9 mouse cellular contexts compared by ENCODE assay signal in the genomic region with DNA sequence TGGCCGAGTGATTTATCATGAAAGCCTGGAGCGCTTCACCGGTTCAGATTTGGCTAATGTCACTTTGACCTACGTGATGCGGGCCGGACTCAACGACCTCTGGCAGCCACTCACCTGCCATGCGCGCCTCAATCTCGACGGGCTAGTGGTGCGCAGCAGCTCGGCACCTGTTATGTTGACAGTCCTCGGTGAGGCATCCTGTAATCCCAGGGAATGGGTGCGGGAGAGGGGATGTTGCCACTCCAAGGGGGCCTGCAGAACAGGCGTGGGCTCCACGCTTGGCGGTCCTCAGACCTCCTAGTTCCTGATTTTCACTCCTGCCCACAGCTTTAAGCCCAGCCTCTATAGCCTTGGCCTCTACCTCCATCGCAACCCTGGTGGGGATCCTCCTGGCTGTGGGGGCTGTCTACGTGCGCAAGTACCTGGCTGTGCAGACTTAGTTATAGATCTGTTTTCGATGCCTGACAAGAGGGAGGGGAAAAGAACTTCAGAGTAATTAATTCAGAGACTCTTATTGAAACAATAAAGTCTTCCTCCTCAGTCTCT. TPM values are rescaled to one million over a fixed set of nuclear protein-coding genes. Genes with fewer than 3 reads are reported as not detected.
DNase-seq lines count a peak whose midpoint lies in the region; ATAC-seq and TF ChIP-seq lines count a peak whose summit lies in the region.
"Had no signal": no experiment of that assay in that cellular context is flagged by ENCODE, and none has a peak within 500 bp of the region (broad histone marks: within the 10 kb centered on the region; RNA-seq: fewer than 3 reads in every experiment).

No protein-coding gene starts in this region.

- peaks cover 50% of the 10 kb centered on the region for H3K4me1 ChIP-seq in forebrain, embryonic 15.5 days
- peaks cover 30 to 32% of the 10 kb centered on the region in 2 experiments for H3K4me1 ChIP-seq in liver, embryonic 14.5 days (replicated peaks; ENCODE audit: control insufficient read depth in 2 of 2, insufficient read depth in 2 of 2, low read length in 1 of 2)

- H3K4me3 ChIP-seq in gastrocnemius, adult 2 months: peak overlapping the region; percentile 83
- H3K4me3 ChIP-seq in forebrain, embryonic 15.5 days: no peak overlapping the region
- H3K4me3 ChIP-seq in liver, embryonic 14.5 days (ENCODE audit: insufficient read depth in 1 of 2, low read depth in 2 of 2, low read length in 2 of 2): peak overlapping the region; percentile 67 to 87

- TF ChIP-seq CTCF in gastrocnemius, adult 2 months (IDR thresholded peaks at IDR 0.05): no peak
- TF ChIP-seq CTCF in liver, embryonic 14.5 days (IDR thresholded peaks at IDR 0.05; ENCODE audit: low read depth): no peak

- H3K36me3 ChIP-seq in forebrain, embryonic 15.5 days: no peaks in the 10 kb centered on the region
- H3K36me3 ChIP-seq in liver, embryonic 14.5 days (replicated peaks; ENCODE audit: control insufficient read depth, insufficient read depth, low read depth): no peaks in the 10 kb centered on the region

- H3K27me3 ChIP-seq in forebrain, embryonic 15.5 days: peaks cover 67% of the 10 kb centered on the region
- peaks cover 32% of the 10 kb centered on the region for H3K27me3 ChIP-seq in liver, embryonic 14.5 days (ENCODE audit: control insufficient read depth, insufficient read depth, low read length)

- intact Hi-C loops in gastrocnemius, adult 2 months (cut with DNase I): loop anchor here (2.0 to 5.0 kb wide), 2 partner anchors 102 to 129 kb away; a partner anchor contains a TSS

- ATAC-seq in forebrain, embryonic 15.5 days (replicated peaks): no peak
- ATAC-seq in liver, embryonic 14.5 days (ENCODE audit: insufficient read depth): peak; percentile 6; the same call in 1 of the 2 replicates

- 0 out of 2 replicates have a peak overlapping the region, but pooled peaks have one; percentile 96 for H3K4me2 ChIP-seq in forebrain, embryonic 15.5 days (replicated peaks)
- peak overlapping the region; percentile 100 for H3K4me2 ChIP-seq in liver, embryonic 14.5 days (ENCODE audit: low read depth)

- DNase-seq in gastrocnemius, adult 2 months: peak; percentile 30
- DNase-seq in gastrocnemius, adult 8-10 months (ENCODE audit: low spot score in 2 of 2): no peak
- peak; percentile 30 to 39 for DNase-seq in B cell, adult 2 months
- DNase-seq in liver, embryonic 14.5 days (ENCODE audit: low read depth in 3 of 3, low spot score in 3 of 3): no peak
- DNase-seq in adipocyte (ENCODE audit: low spot score): no peak
- DNase-seq in c-Kit-positive CD71-positive TER-119-positive erythroid progenitor cells, embryonic 14.5 days (ENCODE audit: low spot score): no peak
- DNase-seq in adrenal gland, postnatal 10 days: no peak

- no peaks in the 10 kb centered on the region for H3K9me3 ChIP-seq in forebrain, embryonic 15.5 days
- no peaks in the 10 kb centered on the region for H3K9me3 ChIP-seq in liver, embryonic 14.5 days (ENCODE audit: control insufficient read depth, low read length)

- WGBS in forebrain, embryonic 15.5 days: 17% methylated on average over 22 of the region's 22 CpGs
- 9% methylated on average over 22 of the region's 22 CpGs for whole genome bisulfite sequencing in liver, embryonic 14.5 days (ENCODE audit: insufficient replicate concordance)

- peak overlapping the region; percentile 84 for H3K27ac ChIP-seq in gastrocnemius, adult 2 months
- no peak overlapping the region for H3K27ac ChIP-seq in forebrain, embryonic 15.5 days (replicated peaks)
- H3K27ac ChIP-seq in liver, embryonic 14.5 days: peak overlapping the region; percentile 91

- TF ChIP-seq EP300 in liver, embryonic 14.5 days (IDR thresholded peaks at IDR 0.05; ENCODE audit: low read depth): no peak

- H3K9ac ChIP-seq in forebrain, embryonic 15.5 days (replicated peaks): no peak overlapping the region
- peak overlapping the region; percentile 95 for H3K9ac ChIP-seq in liver, embryonic 14.5 days (replicated peaks)

RNA-seq across cellular contexts. Expression of a gene that starts 1.0 kb away (rescaled TPM):
- 1 to 10 TPM; 1.2 to 2.2 TPM for total RNA-seq in gastrocnemius, adult 2 months (2021)
- total RNA-seq in gastrocnemius, adult 8-10 months (2022): 1 to 10 TPM; 1.3 to 2.7 (median 1.8) TPM
- 0.25 TPM in 1 of 2 replicates, not detected in the other for polyA plus RNA-seq in forebrain, embryonic 15.5 days (2015; fragmentation: Nextera tagmentation; extraction: Ambion mirVana)
- polyA plus RNA-seq in liver, embryonic 14.5 days (2012; rRNA removed): 61.8 and 64.1 TPM in 2 replicates
- 204 and 223 TPM in 2 replicates for polyA plus RNA-seq in liver, embryonic 14.5 days (2014; fragmentation: Nextera tagmentation; extraction: Ambion mirVana)
- total RNA-seq in adrenal gland, postnatal 10 days (2021): 1 to 10 TPM; 2.3 to 3.2 TPM

RNA-seq across cellular contexts. Expression of a gene that starts 1.7 kb away (rescaled TPM):
- not detected for total RNA-seq in gastrocnemius, adult 2 months (2021)
- total RNA-seq in gastrocnemius, adult 8-10 months (2022): under 1 TPM in 1 of 4 experiments, not detected in 3; 0.08 TPM
- 1.5 and 2.2 TPM in 2 replicates for polyA plus RNA-seq in forebrain, embryonic 15.5 days (2015; fragmentation: Nextera tagmentation; extraction: Ambion mirVana)
- polyA plus RNA-seq in liver, embryonic 14.5 days (2012; rRNA removed): 0.70 and 0.87 TPM in 2 replicates
- polyA plus RNA-seq in liver, embryonic 14.5 days (2014; fragmentation: Nextera tagmentation; extraction: Ambion mirVana): 0.20 and 0.28 TPM in 2 replicates
- under 1 TPM; 0.51 to 0.67 TPM for total RNA-seq in adrenal gland, postnatal 10 days (2021)
- total RNA-seq: hematopoietic stem cell, adult 5-6 weeks had no signal

RNA-seq across cellular contexts. Expression of a gene that starts 14.3 kb away (rescaled TPM):
- total RNA-seq in gastrocnemius, adult 2 months (2021): 1 to 10 TPM; 1.7 to 1.9 TPM
- 1 to 10 TPM; 1.3 to 2.3 (median 1.4) TPM for total RNA-seq in gastrocnemius, adult 8-10 months (2022)
- 2.8 and 3.0 TPM in 2 replicates for polyA plus RNA-seq in forebrain, embryonic 15.5 days (2015; fragmentation: Nextera tagmentation; extraction: Ambion mirVana)
- polyA plus RNA-seq in liver, embryonic 14.5 days (2012; rRNA removed): 5.4 and 6.9 TPM in 2 replicates
- polyA plus RNA-seq in liver, embryonic 14.5 days (2014; fragmentation: Nextera tagmentation; extraction: Ambion mirVana): 7.9 and 9.1 TPM in 2 replicates
- 10 to 100 TPM; 10.8 to 12.4 TPM for total RNA-seq in adrenal gland, postnatal 10 days (2021)

RNA-seq across cellular contexts. Expression of a gene that starts 27.6 kb away (rescaled TPM):
- 10 to 100 TPM; 51.8 to 70.0 TPM for total RNA-seq in gastrocnemius, adult 2 months (2021)
- 10 to 100 TPM; 53.7 to 58.9 (median 55.7) TPM for total RNA-seq in gastrocnemius, adult 8-10 months (2022)
- 112 and 115 TPM in 2 replicates for polyA plus RNA-seq in forebrain, embryonic 15.5 days (2015; fragmentation: Nextera tagmentation; extraction: Ambion mirVana)
- 36.5 and 36.7 TPM in 2 replicates for polyA plus RNA-seq in liver, embryonic 14.5 days (2012; rRNA removed)
- polyA plus RNA-seq in liver, embryonic 14.5 days (2014; fragmentation: Nextera tagmentation; extraction: Ambion mirVana): 61.3 and 67.7 TPM in 2 replicates
- 100 to 1,000 TPM; 121 to 125 TPM for total RNA-seq in adrenal gland, postnatal 10 days (2021)

RNA-seq across cellular contexts. Expression of a gene that starts 36.8 kb away (rescaled TPM):
- not detected for total RNA-seq in gastrocnemius, adult 2 months (2021)
- not detected for total RNA-seq in gastrocnemius, adult 8-10 months (2022)
- 0.37 and 2.2 TPM in 2 replicates for polyA plus RNA-seq in forebrain, embryonic 15.5 days (2015; fragmentation: Nextera tagmentation; extraction: Ambion mirVana)
- polyA plus RNA-seq in liver, embryonic 14.5 days (2012; rRNA removed): 0.21 and 0.49 TPM in 2 replicates
- 0.57 TPM in 1 of 2 replicates, not detected in the other for polyA plus RNA-seq in liver, embryonic 14.5 days (2014; fragmentation: Nextera tagmentation; extraction: Ambion mirVana)
- total RNA-seq in adrenal gland, postnatal 10 days (2021): not detected
- total RNA-seq: hematopoietic stem cell, adult 5-6 weeks had no signal

Comparison
In these comparisons a context has a peak if more than half of its experiments do, and no peak if none do; other contexts are left out.
1. DNase-seq: peak in gastrocnemius, adult 2 months (single experiment) and B cell, adult 2 months (2 of 2); none in gastrocnemius, adult 8-10 months (0 of 2), liver, embryonic 14.5 days (0 of 3), adipocyte (single experiment), c-Kit-positive CD71-positive TER-119-positive erythroid progenitor cells, embryonic 14.5 days (single experiment) and adrenal gland, postnatal 10 days (single experiment).